Mouse (Mus musculus) heart, postnatal 0 days (tissue): ENCODE measurements around the gene Gstt4. TPM values are rescaled to one million over a fixed set of nuclear protein-coding genes. Genes with fewer than 3 reads are reported as not detected.

ENCODE experiments used
- ATAC-seq: fragments of 200-750 bp; cut with Nextera tagmentation; 2 replicates; pipeline ENCODE4 v1.8.0; 2017; ENCODE audit warnings: low read depth, moderate number of reproducible peaks, moderate library complexity; ENCODE audit not compliant: insufficient read depth
- DNase-seq: peaks from one replicate; pipeline ENCODE4 v3.0.0-alpha.2; 2016; ENCODE audit warnings: low spot score
- H3K27ac ChIP-seq: fragments of 300-500 bp; sonication (generic); 2 replicates; pipeline ENCODE4 v1.5.1; 2014; ENCODE audit warnings: low read depth, mild to moderate bottlenecking
- H3K27me3 ChIP-seq: fragments of 300-500 bp; sonication (generic); 2 replicates; pipeline ENCODE4 v1.6.1; 2014; ENCODE audit warnings: low read length, mixed read lengths; ENCODE audit not compliant: control insufficient read depth, insufficient read depth
- H3K36me3 ChIP-seq: fragments of 300-500 bp; sonication (generic); replicated peaks from 2 replicates; pipeline ENCODE4 v1.6.1; 2014; ENCODE audit warnings: low read length, mixed read lengths; ENCODE audit not compliant: control insufficient read depth, insufficient read depth
- H3K4me1 ChIP-seq: fragments of 300-500 bp; sonication (generic); 2 replicates; pipeline ENCODE4 v1.6.1; 2014; ENCODE audit warnings: antibody characterized with exemption; ENCODE audit not compliant: control insufficient read depth, insufficient read depth
- H3K4me2 ChIP-seq: fragments of 300-500 bp; sonication (generic); 2 replicates; pipeline ENCODE4 v1.6.1; 2014; ENCODE audit warnings: low read depth, mild to moderate bottlenecking, low read length, moderate library complexity
- H3K4me3 ChIP-seq: fragments of 300-500 bp; sonication (generic); 2 replicates; pipeline ENCODE4 v1.5.1; 2014; ENCODE audit warnings: low read depth, low read length
- H3K9ac ChIP-seq: fragments of 300-500 bp; sonication (generic); replicated peaks from 2 replicates; pipeline ENCODE4 v1.6.1; 2014; ENCODE audit warnings: low read depth, low read length, mixed read lengths
- H3K9me3 ChIP-seq: fragments of 300-500 bp; sonication (generic); replicated peaks from 2 replicates; pipeline ENCODE4 v1.6.1; 2016; ENCODE audit warnings: low read length; ENCODE audit not compliant: control insufficient read depth
- CTCF ChIP-seq: IDR thresholded peaks from 2 replicates; pipeline ENCODE4 v1.5.1; 2016; ENCODE audit warnings: antibody characterized with exemption, control low read depth, low read depth
- EP300 ChIP-seq: IDR thresholded peaks from 2 replicates; pipeline ENCODE4 v1.6.1; 2016; ENCODE audit warnings: antibody characterized with exemption, low read depth
- WGBS: fragments of 180-500 bp; shearing (Covaris S2); extraction: QIAGEN DNeasy Blood & Tissue Kit; methylation state at CpG from one replicate; pipeline ENCODE4 v1.1.7; 2014; 5-methylcytosine and 5-hydroxymethylcytosine counted together
- polyA plus RNA-seq: library from polyadenylated mRNA; unstranded; fragments of >200 nt; fragmentation: Nextera tagmentation; extraction: Ambion mirVana; gene quantifications from 2 replicates; pipeline ENCODE4 v1.2.1, GENCODE M21; 2015
- total RNA-seq: library from RNA; depleted of rRNA; stranded (reverse); fragments of >200 nt; gene quantifications from 2 replicates; pipeline ENCODE4 v1.2.3, GENCODE M21; 2014; ENCODE audit warnings: low replicate concordance

Gene Gstt4
- total and polyA plus RNA-seq, 2 experiments from 2014 or later = not detected

- DNase-seq (no peak), ATAC-seq (no peak)
- peaks cover 6% of the 10 kb centered on the region; the same call in 1 of the 2 replicates for H3K4me1 ChIP-seq
- 0 out of 2 replicates have a peak, but pooled peaks cover 10% of the 10 kb centered on the region for H3K36me3 ChIP-seq
- H3K4me2 ChIP-seq = no peak overlapping the region
- H3K27ac ChIP-seq = no peak overlapping the region
- TF ChIP-seq CTCF (no peak), EP300 (no peak)
- H3K4me3 ChIP-seq = no peak overlapping the region
- no peaks in the 10 kb centered on the region; the same call in 1 of the 2 replicates for H3K9me3 ChIP-seq
- H3K27me3 ChIP-seq = no peaks in the 10 kb centered on the region
- WGBS = 45% methylated on average over 5 of the region's 5 CpGs
- H3K9ac ChIP-seq = no peak overlapping the region
Measured at GRCm38 (mm10) chr10:75854096-75854495, 31.8 kb upstream of the Gstt4 start.

GRCm38 (mm10) chr10:75853452-75853851, 31.1 kb upstream of the Gstt4 start:
- Histone ChIP-seq H3K27me3 (no peaks in the 10 kb centered on the region), H3K4me2 (no peak overlapping the region), H3K4me1 (peaks cover under 1% of the 10 kb centered on the region; the same call in 1 of the 2 replicates), H3K9ac (no peak overlapping the region), H3K9me3 (no peaks in the 10 kb centered on the region; the same call in 1 of the 2 replicates), H3K36me3 (0 out of 2 replicates have a peak, but pooled peaks cover 10% of the 10 kb centered on the region), H3K27ac (no peak overlapping the region), H3K4me3 (no peak overlapping the region)
- WGBS = 18% methylated on average over 10 of the region's 10 CpGs
- DNase-seq (peak; percentile 74), ATAC-seq (peak; percentile 66)
- TF ChIP-seq CTCF (peak; percentile 78), EP300 (no peak)

GRCm38 (mm10) chr10:75852539-75853125, 30.3 kb upstream of the Gstt4 start:
- 94% methylated on average over 12 of the region's 12 CpGs for WGBS

GRCm38 (mm10) chr10:75851681-75852080, 29.3 kb upstream of the Gstt4 start:
- Histone ChIP-seq H3K4me1 (no peaks in the 10 kb centered on the region), H3K36me3 (no peaks in the 10 kb centered on the region), H3K9me3 (no peaks in the 10 kb centered on the region; the same call in 1 of the 2 replicates), H3K27me3 (no peaks in the 10 kb centered on the region), H3K4me2 (no peak overlapping the region), H3K4me3 (no peak overlapping the region), H3K27ac (no peak overlapping the region), H3K9ac (no peak overlapping the region)
- no peak for TF ChIP-seq EP300
- TF ChIP-seq CTCF = no peak
- 60% methylated on average over 3 of the region's 3 CpGs for WGBS
- no peak for DNase-seq
- ATAC-seq = no peak

More at GRCm38 (mm10) chr10:75852539-75853125, 30.3 kb upstream of the Gstt4 start:
- no peaks in the 10 kb centered on the region for H3K27me3 ChIP-seq
- no peaks in the 10 kb centered on the region for H3K4me1 ChIP-seq
- H3K9ac ChIP-seq = no peak overlapping the region
- no peak for TF ChIP-seq CTCF
- TF ChIP-seq EP300 = no peak
- H3K9me3 ChIP-seq = no peaks in the 10 kb centered on the region; the same call in 1 of the 2 replicates
- H3K27ac ChIP-seq = no peak overlapping the region
- H3K4me2 ChIP-seq = no peak overlapping the region
- H3K4me3 ChIP-seq = no peak overlapping the region
- ATAC-seq (no peak), DNase-seq (no peak)
- H3K36me3 ChIP-seq = 0 out of 2 replicates have a peak, but pooled peaks cover 9% of the 10 kb centered on the region

GRCm38 (mm10) chr10:75851076-75851475, 28.7 kb upstream of the Gstt4 start:
- no peak for TF ChIP-seq CTCF
- TF ChIP-seq EP300 = no peak
- DNase-seq (no peak), ATAC-seq (no peak)
- WGBS = 9% methylated on average over 6 of the region's 6 CpGs
- Histone ChIP-seq H3K9ac (no peak overlapping the region), H3K4me3 (no peak overlapping the region), H3K4me2 (no peak overlapping the region), H3K27me3 (no peaks in the 10 kb centered on the region), H3K9me3 (no peaks in the 10 kb centered on the region; the same call in 1 of the 2 replicates), H3K36me3 (no peaks in the 10 kb centered on the region), H3K27ac (no peak overlapping the region), H3K4me1 (no peaks in the 10 kb centered on the region)
